Mouse (Mus musculus) neural tube, embryonic 15.5 days (tissue): ENCODE results near the gene Klhl35. TPM values are rescaled to one million over a fixed set of nuclear protein-coding genes. Genes with fewer than 3 reads are reported as not detected.

ENCODE experiments used
- ATAC-seq: fragments of 200-750 bp; cut with Nextera tagmentation; 2 replicates; pipeline ENCODE4 v1.8.0; 2017; ENCODE audit warnings: mild to moderate bottlenecking, moderate TSS enrichment, moderate library complexity; ENCODE audit not compliant: low FRiP score
- H3K27ac ChIP-seq: fragments of 300-500 bp; sonication (generic); replicated peaks from 2 replicates; pipeline ENCODE4 v1.5.1; 2015; ENCODE audit warnings: mild to moderate bottlenecking, inconsistent platforms
- H3K27me3 ChIP-seq: fragments of 300-500 bp; sonication (generic); replicated peaks from 2 replicates; pipeline ENCODE4 v1.6.1; 2015; ENCODE audit warnings: inconsistent platforms
- H3K36me3 ChIP-seq: fragments of 300-500 bp; sonication (generic); 2 replicates; pipeline ENCODE4 v1.6.1; 2015; ENCODE audit warnings: inconsistent platforms
- H3K4me1 ChIP-seq: fragments of 300-500 bp; sonication (generic); 2 replicates; pipeline ENCODE4 v1.6.1; 2015; ENCODE audit warnings: inconsistent platforms
- H3K4me2 ChIP-seq: fragments of 300-500 bp; sonication (generic); 2 replicates; pipeline ENCODE4 v1.6.1; 2015; ENCODE audit warnings: inconsistent platforms, mild to moderate bottlenecking, moderate library complexity
- H3K4me3 ChIP-seq: fragments of 300-500 bp; sonication (generic); replicated peaks from 2 replicates; pipeline ENCODE4 v1.5.1; 2015; ENCODE audit warnings: mild to moderate bottlenecking, inconsistent platforms
- H3K9ac ChIP-seq: fragments of 300-500 bp; sonication (generic); replicated peaks from 2 replicates; pipeline ENCODE4 v1.6.1; 2015; ENCODE audit warnings: mild to moderate bottlenecking, inconsistent platforms
- H3K9me3 ChIP-seq: fragments of 300-500 bp; sonication (generic); replicated peaks from 2 replicates; pipeline ENCODE4 v1.6.1; 2016; ENCODE audit warnings: inconsistent platforms
- WGBS: fragments of 180-500 bp; shearing (Covaris S2); methylation state at CpG from one replicate; pipeline ENCODE4 v1.1.7; 2015; ENCODE audit warnings: mixed read lengths; 5-methylcytosine and 5-hydroxymethylcytosine counted together
- polyA plus RNA-seq: library from polyadenylated mRNA; unstranded; fragments of >200 nt; fragmentation: Nextera tagmentation; extraction: Ambion mirVana; gene quantifications from 2 replicates; pipeline ENCODE4 v1.2.1, GENCODE M21; 2015

The Klhl35 gene
- polyA plus RNA-seq, 1 experiment from 2014 or later, result 2.2 TPM

DNA sequence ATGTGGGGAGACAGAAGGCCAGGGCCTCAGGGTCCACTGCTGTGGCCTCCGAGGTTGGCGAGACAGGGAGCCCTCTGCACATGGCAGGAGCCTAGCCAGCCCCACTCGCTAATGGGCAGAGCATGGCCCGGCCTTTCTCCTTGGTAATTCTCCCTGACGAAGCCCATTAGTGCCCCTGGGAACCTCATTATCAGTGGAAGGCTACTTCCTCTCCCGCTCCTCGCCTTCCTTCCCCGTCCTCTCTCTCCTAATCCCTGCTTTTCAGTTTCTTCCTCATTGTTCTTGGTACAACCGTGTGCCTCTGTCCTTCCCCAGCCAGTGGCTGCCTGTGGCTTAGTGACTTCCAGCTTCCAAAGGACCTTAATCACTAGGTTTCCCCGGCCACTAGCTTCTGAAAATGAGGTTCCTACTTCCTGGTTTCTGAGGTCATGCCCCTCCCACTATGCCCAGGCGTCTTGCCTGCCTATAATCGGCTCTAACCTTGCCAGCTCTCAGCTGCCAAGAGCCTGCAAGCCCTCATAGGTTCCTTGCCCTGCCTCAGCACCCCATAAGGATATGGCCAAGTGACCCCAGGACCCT is 31.0 kb upstream of the Klhl35 start:
- Histone ChIP-seq H3K27ac (no peak overlapping the region), H3K4me3 (no peak overlapping the region), H3K9ac (no peak overlapping the region), H3K36me3 (peaks cover 7% of the 10 kb centered on the region), H3K9me3 (no peaks in the 10 kb centered on the region), H3K27me3 (no peaks in the 10 kb centered on the region), H3K4me1 (peaks cover 32% of the 10 kb centered on the region), H3K4me2 (no peak overlapping the region)
- WGBS, result 44% methylated on average over 12 of the region's 12 CpGs
- ATAC-seq, result no peak

DNA sequence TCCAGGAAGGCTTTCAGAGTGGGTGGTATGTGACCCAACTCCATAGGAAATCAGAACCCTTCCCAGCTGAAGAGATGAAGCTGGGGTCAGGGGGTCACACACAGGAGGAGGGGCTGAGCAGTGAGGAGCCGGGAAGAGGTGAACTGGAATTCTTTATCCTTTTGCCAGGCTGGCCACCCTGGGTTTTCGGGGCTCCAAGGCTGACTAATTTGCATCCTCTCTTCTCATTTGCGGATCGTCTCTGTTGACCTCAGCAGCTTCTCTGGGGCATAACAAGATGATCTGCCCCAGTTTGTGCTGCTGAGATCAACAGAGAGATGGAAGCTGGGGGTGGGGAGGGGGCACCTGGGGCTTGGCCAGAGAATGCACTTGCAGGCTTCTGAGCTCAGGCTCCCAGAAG is 29.3 kb upstream of the Klhl35 start:
- Histone ChIP-seq H3K4me2 (no peak overlapping the region), H3K4me1 (peaks cover 34% of the 10 kb centered on the region), H3K27ac (no peak overlapping the region), H3K27me3 (no peaks in the 10 kb centered on the region), H3K4me3 (no peak overlapping the region), H3K9me3 (no peaks in the 10 kb centered on the region), H3K9ac (no peak overlapping the region), H3K36me3 (peaks cover 11% of the 10 kb centered on the region)
- no peak for ATAC-seq
- 18% methylated on average over 4 of the region's 4 CpGs for WGBS

DNA sequence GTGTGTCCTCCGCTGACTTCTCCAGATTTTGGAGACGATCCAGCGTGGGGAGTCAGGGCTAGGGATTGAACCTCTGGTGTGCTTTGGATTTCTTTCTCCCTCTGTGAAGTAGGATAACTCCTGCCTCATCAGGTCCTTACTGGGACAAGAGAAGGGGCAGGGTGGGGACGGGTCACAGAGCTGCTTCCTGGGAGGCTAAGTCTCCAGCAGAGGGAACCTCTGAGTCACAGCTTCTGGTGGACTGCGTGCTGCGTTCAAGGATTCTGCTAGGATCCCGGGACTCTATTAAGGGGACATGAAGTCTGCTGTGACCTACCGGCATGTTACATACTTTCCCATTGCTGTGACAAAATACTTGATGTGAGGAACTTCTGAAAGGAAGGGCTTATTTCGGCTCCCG is 26.9 kb upstream of the Klhl35 start:
- Histone ChIP-seq H3K4me2 (no peak overlapping the region), H3K4me3 (no peak overlapping the region), H3K9me3 (no peaks in the 10 kb centered on the region), H3K27me3 (no peaks in the 10 kb centered on the region), H3K9ac (no peak overlapping the region), H3K27ac (no peak overlapping the region), H3K4me1 (peaks cover 24% of the 10 kb centered on the region), H3K36me3 (peaks cover 11% of the 10 kb centered on the region)
- 68% methylated on average over 10 of the region's 10 CpGs for WGBS
- no peak for ATAC-seq

DNA sequence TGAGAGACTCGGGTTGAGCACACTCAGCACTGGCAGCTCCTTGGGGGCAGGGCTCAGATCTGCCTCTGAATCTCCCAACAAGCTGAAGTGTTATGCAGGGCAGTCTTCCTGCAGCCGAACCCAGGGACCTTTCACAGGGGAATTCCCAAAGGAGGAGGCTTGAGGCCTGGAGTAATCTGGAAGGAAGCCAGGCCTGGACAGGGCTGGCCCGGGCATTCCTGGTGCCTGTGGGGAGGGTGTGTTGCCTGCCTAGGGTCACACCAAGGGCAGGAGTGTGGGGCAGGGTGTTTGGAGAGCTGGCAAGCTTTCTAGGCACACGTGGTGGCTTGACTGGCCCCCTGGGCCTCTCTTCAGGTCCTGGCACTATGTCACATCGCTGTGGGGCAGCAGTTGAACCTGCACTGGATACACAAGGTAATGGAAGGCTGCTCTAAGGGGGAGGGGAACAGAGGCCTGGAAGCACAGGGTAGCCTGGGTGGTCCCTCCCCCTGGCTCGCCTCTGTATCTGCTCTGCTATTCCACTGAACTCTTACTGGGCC is 24.2 kb upstream of the Klhl35 start:
- no peak overlapping the region for H3K27ac ChIP-seq
- WGBS, result 15% methylated on average over 6 of the region's 6 CpGs
- H3K4me3 ChIP-seq, result no peak overlapping the region
- H3K27me3 ChIP-seq, result no peaks in the 10 kb centered on the region
- peaks cover 17% of the 10 kb centered on the region for H3K36me3 ChIP-seq
- H3K9me3 ChIP-seq, result no peaks in the 10 kb centered on the region
- peak; percentile 37; the same call in 1 of the 2 replicates for ATAC-seq
- H3K9ac ChIP-seq, result no peak overlapping the region
- H3K4me1 ChIP-seq, result peaks cover 21% of the 10 kb centered on the region
- H3K4me2 ChIP-seq, result no peak overlapping the region

DNA sequence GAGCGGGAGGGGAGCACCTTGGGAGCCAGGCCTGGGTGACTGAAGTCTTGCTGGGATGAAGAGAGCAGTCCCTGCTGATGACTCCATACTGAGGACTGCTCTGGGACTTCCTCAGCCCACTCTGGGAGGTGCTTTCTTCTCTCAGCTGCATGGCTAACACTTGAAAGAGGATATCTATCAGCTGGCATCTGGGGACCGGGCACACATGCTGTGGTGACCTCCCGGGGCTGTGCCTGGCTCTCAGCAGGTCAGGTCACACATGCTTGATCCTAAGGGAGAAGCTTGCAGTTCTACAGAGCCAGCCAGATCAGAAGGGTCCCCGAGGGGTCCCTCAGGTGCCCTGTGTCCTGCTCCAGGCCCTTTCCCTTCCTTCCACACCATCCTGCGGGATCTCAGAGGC is 22.6 kb upstream of the Klhl35 start:
- no peaks in the 10 kb centered on the region for H3K9me3 ChIP-seq
- ATAC-seq, result no peak

DNA sequence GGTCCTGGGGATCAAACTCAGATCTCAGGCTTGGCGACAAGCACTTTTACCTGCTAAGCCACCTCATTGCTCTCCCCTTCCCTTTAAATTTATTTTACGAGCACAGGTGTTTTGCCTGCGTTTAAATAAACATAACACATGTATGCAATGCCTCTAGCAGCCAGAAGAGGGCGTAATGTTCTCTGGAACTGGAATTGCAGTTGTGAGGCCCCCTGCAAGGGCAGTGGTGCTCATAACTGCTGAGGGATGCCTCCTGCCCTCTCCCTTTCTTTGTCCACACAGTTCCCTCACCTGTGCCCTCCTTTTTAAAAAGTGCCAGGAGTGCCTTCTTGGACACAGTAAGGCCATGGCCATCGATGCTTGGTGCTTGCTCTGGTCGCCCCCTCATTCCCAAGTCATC is 21.8 kb upstream of the Klhl35 start:
- no peak overlapping the region for H3K9ac ChIP-seq
- no peaks in the 10 kb centered on the region for H3K9me3 ChIP-seq
- peaks cover 9% of the 10 kb centered on the region; the same call in 1 of the 2 replicates for H3K36me3 ChIP-seq
- H3K4me2 ChIP-seq, result no peak overlapping the region
- ATAC-seq, result no peak
- peaks cover 38% of the 10 kb centered on the region for H3K4me1 ChIP-seq
- H3K27me3 ChIP-seq, result no peaks in the 10 kb centered on the region
- no peak overlapping the region for H3K27ac ChIP-seq
- H3K4me3 ChIP-seq, result no peak overlapping the region
- 67% methylated on average over 6 of the region's 6 CpGs for WGBS

More for the DNA sequence above, 22.6 kb upstream of the Klhl35 start:
- no peak overlapping the region for H3K4me2 ChIP-seq
- H3K27ac ChIP-seq, result no peak overlapping the region
- no peak overlapping the region for H3K4me3 ChIP-seq
- 51% methylated on average over 5 of the region's 5 CpGs for WGBS
- peaks cover 32% of the 10 kb centered on the region for H3K4me1 ChIP-seq
- no peak overlapping the region for H3K9ac ChIP-seq
- no peaks in the 10 kb centered on the region for H3K27me3 ChIP-seq
- peaks cover 12% of the 10 kb centered on the region for H3K36me3 ChIP-seq

DNA sequence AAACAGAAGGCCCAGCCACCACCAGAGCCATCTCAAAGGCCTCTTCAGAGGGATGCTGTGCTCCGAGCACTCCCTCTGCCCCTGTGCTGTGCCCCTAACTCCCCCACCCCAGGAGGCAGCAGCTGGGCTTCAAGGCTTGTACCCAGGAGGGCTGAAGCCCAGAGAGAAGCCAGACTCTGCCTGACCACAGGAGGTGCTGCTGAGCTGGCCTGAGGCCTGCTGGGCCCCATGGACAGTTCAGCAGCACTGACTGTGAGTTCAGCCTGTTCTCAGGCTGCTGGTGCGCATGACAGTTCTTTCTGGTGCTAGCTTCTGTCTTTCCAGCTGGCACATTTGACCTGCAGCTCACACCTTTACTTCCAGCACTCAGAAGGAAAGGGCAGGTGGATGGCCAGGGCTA is 20.0 kb upstream of the Klhl35 start:
- Histone ChIP-seq H3K4me1 (peaks cover 55% of the 10 kb centered on the region), H3K9me3 (no peaks in the 10 kb centered on the region), H3K36me3 (peaks cover 9% of the 10 kb centered on the region; the same call in 1 of the 2 replicates), H3K27ac (0 out of 2 replicates have a peak overlapping the region, but pooled peaks have one; percentile 38), H3K9ac (no peak overlapping the region), H3K4me2 (no peak overlapping the region), H3K4me3 (no peak overlapping the region), H3K27me3 (no peaks in the 10 kb centered on the region)
- 75% methylated on average over 2 of the region's 2 CpGs for WGBS
- ATAC-seq, result no peak

DNA sequence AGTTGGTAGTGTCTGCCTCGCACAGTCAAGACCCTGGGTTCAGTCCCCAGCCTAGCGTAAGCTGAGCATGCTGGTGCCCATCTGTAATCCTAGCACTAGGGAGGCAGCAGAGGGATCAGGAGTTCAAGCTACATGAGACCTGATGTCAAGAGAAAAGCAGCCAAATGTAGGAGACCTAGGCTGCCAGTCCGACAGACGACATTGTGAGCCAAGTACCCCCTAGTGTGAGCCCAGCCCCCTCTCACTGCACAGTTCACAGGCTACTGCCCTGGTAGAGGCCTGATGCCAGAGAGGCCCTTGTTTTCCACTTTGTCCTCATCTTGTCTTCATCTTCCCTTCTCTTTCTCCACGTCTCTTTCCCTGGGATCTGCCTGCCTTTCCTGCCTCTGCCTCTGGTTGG is 18.5 kb upstream of the Klhl35 start:
- H3K4me3 ChIP-seq, result no peak overlapping the region
- H3K9me3 ChIP-seq, result no peaks in the 10 kb centered on the region
- H3K27me3 ChIP-seq, result no peaks in the 10 kb centered on the region
- H3K4me1 ChIP-seq, result peaks cover 43% of the 10 kb centered on the region
- H3K9ac ChIP-seq, result no peak overlapping the region
- WGBS, result 44% methylated on average over 5 of the region's 5 CpGs
- H3K27ac ChIP-seq, result peak overlapping the region; percentile 15; the same call in 1 of the 2 replicates
- ATAC-seq, result no peak
- H3K36me3 ChIP-seq, result 0 out of 2 replicates have a peak, but pooled peaks cover 6% of the 10 kb centered on the region
- H3K4me2 ChIP-seq, result no peak overlapping the region

DNA sequence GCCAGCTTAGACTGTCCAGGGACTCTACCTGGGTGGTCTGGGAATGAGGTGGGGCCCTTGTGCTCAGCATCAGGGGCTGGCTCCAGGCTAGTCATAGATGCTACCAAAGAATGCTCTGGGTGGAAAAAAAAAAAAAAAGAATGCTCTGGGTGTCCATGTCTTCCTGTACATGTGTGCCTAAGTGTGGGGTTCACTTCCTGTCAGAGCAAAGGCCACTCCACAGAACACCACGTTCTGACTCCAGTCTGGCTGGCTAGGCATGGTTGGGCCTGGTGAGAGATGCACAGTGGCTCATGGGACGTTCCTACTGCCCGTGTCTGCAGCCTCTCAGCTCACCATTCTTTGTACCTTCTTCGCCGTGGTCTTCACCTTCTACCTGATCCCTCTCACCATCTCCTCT is 17.2 kb upstream of the Klhl35 start:
- H3K36me3 ChIP-seq, result 0 out of 2 replicates have a peak, but pooled peaks cover 6% of the 10 kb centered on the region
- H3K9me3 ChIP-seq, result no peaks in the 10 kb centered on the region
- H3K27me3 ChIP-seq, result no peaks in the 10 kb centered on the region
- no peak overlapping the region for H3K4me2 ChIP-seq
- H3K4me1 ChIP-seq, result peaks cover 43% of the 10 kb centered on the region
- ATAC-seq, result no peak
- no peak overlapping the region for H3K4me3 ChIP-seq
- H3K27ac ChIP-seq, result peak overlapping the region; percentile 42; the same call in 1 of the 2 replicates
- no peak overlapping the region for H3K9ac ChIP-seq
- WGBS, result 81% methylated on average over 5 of the region's 5 CpGs

DNA sequence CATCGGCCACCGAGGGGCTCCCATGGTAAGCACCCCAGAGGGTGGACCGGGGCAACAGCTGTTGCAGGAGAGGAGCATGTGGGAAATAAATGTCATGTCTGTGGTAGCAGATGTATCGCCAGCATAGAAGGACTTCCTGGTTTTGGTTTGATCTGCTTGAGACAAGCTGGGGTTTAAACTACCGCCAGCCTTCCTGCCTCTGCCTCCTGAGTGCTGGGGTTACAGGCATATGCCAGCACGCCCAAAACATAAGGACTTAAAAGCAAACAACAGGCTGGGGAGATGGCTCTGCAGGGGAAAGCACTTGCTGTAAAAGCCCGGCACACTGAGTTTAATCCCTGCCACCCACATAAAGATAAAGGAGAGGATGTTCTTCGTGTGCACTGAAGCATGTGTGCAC is 16.7 kb upstream of the Klhl35 start:
- no peak overlapping the region for H3K4me2 ChIP-seq
- H3K9me3 ChIP-seq, result no peaks in the 10 kb centered on the region
- ATAC-seq, result no peak
- no peak overlapping the region for H3K4me3 ChIP-seq
- H3K27me3 ChIP-seq, result no peaks in the 10 kb centered on the region
- H3K4me1 ChIP-seq, result peaks cover 43% of the 10 kb centered on the region
- 0 out of 2 replicates have a peak, but pooled peaks cover 6% of the 10 kb centered on the region for H3K36me3 ChIP-seq
- H3K9ac ChIP-seq, result no peak overlapping the region
- 40% methylated on average over 8 of the region's 8 CpGs for WGBS
- peak overlapping the region; percentile 42; the same call in 1 of the 2 replicates for H3K27ac ChIP-seq

DNA sequence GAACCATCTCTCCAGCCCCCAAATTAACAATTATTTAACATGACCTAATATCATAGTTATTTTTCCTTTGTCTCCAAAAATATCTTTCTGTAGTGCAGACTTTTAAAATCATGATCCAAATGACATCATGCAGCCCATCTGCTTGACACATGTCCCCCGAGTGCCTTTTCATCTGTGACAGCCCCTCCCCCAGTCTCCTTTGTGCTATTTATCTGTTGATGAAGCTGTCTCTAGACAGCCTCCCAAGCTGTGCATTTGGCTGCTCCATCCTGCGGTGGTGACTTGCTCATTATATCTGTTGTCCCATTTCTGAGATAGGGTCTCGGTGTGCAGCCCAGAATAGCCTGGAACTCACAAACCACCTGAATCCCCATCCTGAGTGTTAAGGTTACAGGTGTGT is 16.1 kb upstream of the Klhl35 start:
- no peak overlapping the region for H3K4me3 ChIP-seq
- no peaks in the 10 kb centered on the region for H3K27me3 ChIP-seq
- H3K4me1 ChIP-seq, result peaks cover 43% of the 10 kb centered on the region
- WGBS, result 17% methylated on average over 3 of the region's 3 CpGs
- no peak overlapping the region for H3K9ac ChIP-seq
- H3K9me3 ChIP-seq, result no peaks in the 10 kb centered on the region
- ATAC-seq, result no peak; the same call in 1 of the 2 replicates
- peak overlapping the region; percentile 33; the same call in 1 of the 2 replicates for H3K27ac ChIP-seq
- H3K36me3 ChIP-seq, result 0 out of 2 replicates have a peak, but pooled peaks cover 3% of the 10 kb centered on the region
- no peak overlapping the region for H3K4me2 ChIP-seq

DNA sequence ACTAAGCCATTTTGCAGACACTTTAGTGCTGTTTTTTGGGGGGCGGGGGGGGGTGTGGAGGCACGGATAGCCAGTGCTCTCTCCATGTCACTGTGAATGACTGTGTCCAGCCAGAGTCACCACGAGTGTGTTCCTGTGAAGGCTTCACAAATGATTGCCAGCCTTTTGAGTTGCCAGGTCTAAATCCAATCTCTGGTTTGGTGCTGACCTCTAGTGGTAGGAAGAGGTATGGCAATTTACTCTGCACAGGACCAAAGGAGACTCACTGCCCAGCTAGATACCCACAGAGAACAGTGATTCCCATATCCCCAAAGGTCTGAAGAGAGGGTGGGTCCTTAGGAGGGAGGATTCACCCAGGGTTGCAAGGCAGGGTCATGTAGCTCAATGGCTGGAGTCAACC is 15.1 kb upstream of the Klhl35 start:
- no peaks in the 10 kb centered on the region for H3K27me3 ChIP-seq
- peaks cover 40% of the 10 kb centered on the region for H3K4me1 ChIP-seq
- H3K27ac ChIP-seq, result 0 out of 2 replicates have a peak overlapping the region, but pooled peaks have one; percentile 33
- H3K36me3 ChIP-seq, result 0 out of 2 replicates have a peak, but pooled peaks cover 4% of the 10 kb centered on the region
- H3K9ac ChIP-seq, result no peak overlapping the region
- no peak overlapping the region for H3K4me3 ChIP-seq
- H3K4me2 ChIP-seq, result no peak overlapping the region
- no peaks in the 10 kb centered on the region for H3K9me3 ChIP-seq
- 0% methylated on average over 3 of the region's 3 CpGs for WGBS
- peak; percentile 33 for ATAC-seq
